Mouse (Mus musculus): Measurements from ENCODE around the gene Gpr180. TPM values are rescaled to one million over a fixed set of nuclear protein-coding genes. Genes with fewer than 3 reads are reported as not detected.
"Not testable (repeated sequence)": the region's sequence is repeated elsewhere in the genome, so short reads cannot be mapped to it uniquely, and the experiment has no call there.

The Gpr180 gene
- polyA plus RNA-seq, 1 experiment from 2014 or later, result 40.3 TPM

DNA sequence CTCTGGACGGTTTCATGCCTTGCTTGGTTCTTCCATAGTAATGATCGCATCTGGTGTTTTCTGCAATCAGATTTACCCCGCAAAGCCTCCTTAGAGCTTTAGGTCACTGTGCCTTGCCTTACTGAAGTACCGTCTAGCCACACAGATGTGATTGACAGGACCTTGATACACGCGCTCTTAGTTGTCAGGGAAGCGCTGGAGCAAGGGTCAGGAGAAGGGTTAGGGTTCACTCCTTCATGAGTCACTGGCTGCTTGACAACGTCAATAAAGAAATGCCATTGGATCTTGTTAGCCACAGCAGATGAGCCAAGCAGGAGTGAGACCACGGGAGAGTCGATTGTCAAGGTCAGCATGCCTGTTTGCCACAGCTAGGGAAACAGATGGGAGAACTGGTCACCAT is 11.6 kb downstream of the Gpr180 start:
- Histone ChIP-seq H3K9me3 (ENCODE audit: control insufficient read depth, low read length) (no peaks in the 10 kb centered on the region), H3K9ac (ENCODE audit: low read length) (no peak overlapping the region), H3K4me1 (replicated peaks; ENCODE audit: control insufficient read depth, insufficient read depth) (no peaks in the 10 kb centered on the region), H3K36me3 (ENCODE audit: control insufficient read depth, insufficient read depth, low read length) (peaks cover 3% of the 10 kb centered on the region; the same call in 1 of the 2 replicates), H3K4me3 (ENCODE audit: low read depth, low read length) (no peak overlapping the region), H3K27me3 (ENCODE audit: control insufficient read depth, insufficient read depth, low read length) (no peaks in the 10 kb centered on the region), H3K27ac (replicated peaks) (no peak overlapping the region), H3K4me2 (replicated peaks; ENCODE audit: low read depth) (no peak overlapping the region)
- ATAC-seq (ENCODE audit: low FRiP score, low TSS enrichment), result no peak
- DNase-seq (ENCODE audit: low spot score), result no peak
- WGBS, result 74% methylated on average over 10 of the region's 10 CpGs
- TF ChIP-seq CTCF (IDR thresholded peaks at IDR 0.05; ENCODE audit: low read depth) (no peak), EP300 (optimal IDR thresholded peaks at IDR 0.05) (no peak)

DNA sequence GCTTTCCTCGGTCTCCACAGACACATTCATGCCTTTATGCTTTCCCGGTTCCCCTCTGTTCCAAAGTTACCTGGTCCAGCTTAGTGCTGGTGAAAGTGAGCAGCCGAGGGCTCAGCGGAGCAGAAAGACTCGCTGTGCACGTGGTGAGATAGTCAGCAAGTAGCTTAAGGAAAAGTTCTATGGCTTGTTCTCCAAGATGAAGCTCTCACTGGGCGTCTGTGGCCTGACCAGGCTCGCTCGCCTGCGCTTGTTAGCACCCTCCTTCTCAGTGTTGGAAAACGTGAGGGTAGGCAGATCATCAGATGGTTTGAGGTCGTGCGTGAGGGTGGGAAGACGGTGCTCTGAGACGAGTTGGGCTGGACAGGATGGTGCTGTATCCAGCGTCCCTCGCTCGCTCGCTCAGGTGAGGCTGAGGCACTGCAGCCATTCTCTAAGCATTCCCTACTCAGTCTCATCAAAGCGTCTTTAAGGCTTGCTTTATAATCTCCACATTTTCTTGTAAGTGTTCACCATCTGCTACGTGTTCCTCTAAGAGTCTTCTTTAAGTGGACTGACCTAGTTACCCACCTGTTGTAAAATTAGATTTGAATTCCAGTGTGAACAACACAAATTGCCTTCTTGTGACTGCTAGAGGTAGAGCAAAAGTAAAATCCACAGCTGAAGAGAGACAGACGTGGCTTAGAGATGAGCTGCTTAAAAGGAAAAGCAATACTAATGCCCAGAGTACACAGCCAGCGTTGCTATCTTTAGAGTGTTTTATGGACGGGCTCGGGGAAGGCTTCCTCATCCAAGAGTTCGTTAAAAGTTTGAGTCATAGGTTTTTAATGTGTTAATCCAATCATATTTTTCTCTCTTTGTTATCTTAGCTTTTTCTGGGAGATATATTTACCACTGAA is 13.9 kb downstream of the Gpr180 start:
- Histone ChIP-seq H3K36me3 (ENCODE audit: control insufficient read depth, insufficient read depth, low read length) (peaks cover 5% of the 10 kb centered on the region; the same call in 1 of the 2 replicates), H3K4me3 (ENCODE audit: low read depth, low read length) (no peak overlapping the region), H3K4me2 (replicated peaks; ENCODE audit: low read depth) (no peak overlapping the region), H3K9ac (ENCODE audit: low read length) (no peak overlapping the region), H3K27ac (replicated peaks) (no peak overlapping the region), H3K27me3 (ENCODE audit: control insufficient read depth, insufficient read depth, low read length) (no peaks in the 10 kb centered on the region), H3K4me1 (replicated peaks; ENCODE audit: control insufficient read depth, insufficient read depth) (no peaks in the 10 kb centered on the region), H3K9me3 (ENCODE audit: control insufficient read depth, low read length) (no peaks in the 10 kb centered on the region)
- WGBS, result 81% methylated on average over 26 of the region's 26 CpGs
- DNase-seq (ENCODE audit: low spot score) (no peak), ATAC-seq (ENCODE audit: low FRiP score, low TSS enrichment) (no peak)
- TF ChIP-seq CTCF (IDR thresholded peaks at IDR 0.05; ENCODE audit: low read depth) (no peak), EP300 (optimal IDR thresholded peaks at IDR 0.05) (no peak)

- no peaks in the 10 kb centered on the region for H3K4me1 ChIP-seq (replicated peaks; ENCODE audit: control insufficient read depth, insufficient read depth)
- 41% methylated on average over 5 of the region's 5 CpGs for WGBS
- TF ChIP-seq EP300 (optimal IDR thresholded peaks at IDR 0.05) (no peak), CTCF (IDR thresholded peaks at IDR 0.05; ENCODE audit: low read depth) (peak; percentile 77)
- no peak for DNase-seq (ENCODE audit: low spot score)
- H3K9ac ChIP-seq (ENCODE audit: low read length), result no peak overlapping the region
- no peaks in the 10 kb centered on the region for H3K27me3 ChIP-seq (ENCODE audit: control insufficient read depth, insufficient read depth, low read length)
- peaks cover 5% of the 10 kb centered on the region; the same call in 1 of the 2 replicates for H3K36me3 ChIP-seq (ENCODE audit: control insufficient read depth, insufficient read depth, low read length)
- H3K4me3 ChIP-seq (ENCODE audit: low read depth, low read length), result no peak overlapping the region
- H3K27ac ChIP-seq (replicated peaks), result no peak overlapping the region
- ATAC-seq (ENCODE audit: low FRiP score, low TSS enrichment), result no peak
- no peak overlapping the region for H3K4me2 ChIP-seq (replicated peaks; ENCODE audit: low read depth)
- H3K9me3 ChIP-seq (ENCODE audit: control insufficient read depth, low read length), result no peaks in the 10 kb centered on the region
Measured at GRCm38 (mm10) chr14:118151651-118152293, 14.8 kb downstream of the Gpr180 start.

GRCm38 (mm10) chr14:118152294-118152651 is 15.3 kb downstream of the Gpr180 start:
- TF ChIP-seq CTCF (IDR thresholded peaks at IDR 0.05; ENCODE audit: low read depth) (no peak), EP300 (optimal IDR thresholded peaks at IDR 0.05) (no peak)
- no peaks in the 10 kb centered on the region for H3K27me3 ChIP-seq (ENCODE audit: control insufficient read depth, insufficient read depth, low read length)
- H3K9ac ChIP-seq (ENCODE audit: low read length), result no peak overlapping the region
- ATAC-seq (ENCODE audit: low FRiP score, low TSS enrichment) (no peak), DNase-seq (ENCODE audit: low spot score) (no peak)
- no peak overlapping the region for H3K4me3 ChIP-seq (ENCODE audit: low read depth, low read length)
- H3K9me3 ChIP-seq (ENCODE audit: control insufficient read depth, low read length), result no peaks in the 10 kb centered on the region
- peaks cover 5% of the 10 kb centered on the region; the same call in 1 of the 2 replicates for H3K36me3 ChIP-seq (ENCODE audit: control insufficient read depth, insufficient read depth, low read length)
- H3K4me2 ChIP-seq (replicated peaks; ENCODE audit: low read depth), result no peak overlapping the region
- H3K27ac ChIP-seq (replicated peaks), result no peak overlapping the region
- no peaks in the 10 kb centered on the region for H3K4me1 ChIP-seq (replicated peaks; ENCODE audit: control insufficient read depth, insufficient read depth)
- WGBS, result 95% methylated on average over 8 of the region's 8 CpGs

- not testable (repeated sequence) for H3K27me3 ChIP-seq (ENCODE audit: control insufficient read depth, insufficient read depth, low read length); H3K4me1 ChIP-seq (replicated peaks; ENCODE audit: control insufficient read depth, insufficient read depth); H3K27ac ChIP-seq (replicated peaks); H3K4me3 ChIP-seq (ENCODE audit: low read depth, low read length); ATAC-seq (ENCODE audit: low FRiP score, low TSS enrichment); H3K4me2 ChIP-seq (replicated peaks; ENCODE audit: low read depth); H3K9ac ChIP-seq (ENCODE audit: low read length); H3K9me3 ChIP-seq (ENCODE audit: control insufficient read depth, low read length); DNase-seq (ENCODE audit: low spot score)
- WGBS, result 93% methylated on average over 16 of the region's 16 CpGs
- H3K36me3 ChIP-seq (ENCODE audit: control insufficient read depth, insufficient read depth, low read length), result peaks cover 11% of the 10 kb centered on the region; the same call in 1 of the 2 replicates
Measured at GRCm38 (mm10) chr14:118156056-118156455, 19.1 kb downstream of the Gpr180 start.

DNA sequence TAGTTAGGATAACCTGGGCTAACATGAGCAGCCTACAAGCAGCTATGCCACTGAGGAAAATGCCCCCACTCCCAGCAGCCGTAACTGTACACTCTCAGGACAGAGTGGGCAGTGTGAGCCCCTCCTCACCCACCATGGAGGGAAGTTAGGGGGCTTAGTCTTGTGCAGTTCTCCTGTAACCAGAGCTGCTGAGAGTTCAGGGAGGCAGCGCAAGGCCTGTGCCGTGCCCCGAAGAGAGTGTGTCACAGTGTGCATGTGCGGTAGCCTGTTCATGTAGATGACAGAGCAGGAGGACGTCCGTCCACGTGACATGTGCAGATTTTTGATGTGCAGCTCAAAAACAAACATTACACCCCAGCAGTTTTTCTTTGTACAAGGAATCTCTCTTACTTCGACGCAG is 19.8 kb downstream of the Gpr180 start:
- no peak overlapping the region for H3K27ac ChIP-seq (replicated peaks)
- DNase-seq (ENCODE audit: low spot score) (no peak), ATAC-seq (ENCODE audit: low FRiP score, low TSS enrichment) (peak; percentile 46; the same call in 1 of the 2 replicates)
- no peak overlapping the region for H3K4me3 ChIP-seq (ENCODE audit: low read depth, low read length)
- H3K9ac ChIP-seq (ENCODE audit: low read length), result no peak overlapping the region
- no peaks in the 10 kb centered on the region for H3K9me3 ChIP-seq (ENCODE audit: control insufficient read depth, low read length)
- H3K36me3 ChIP-seq (ENCODE audit: control insufficient read depth, insufficient read depth, low read length), result peaks cover 11% of the 10 kb centered on the region; the same call in 1 of the 2 replicates
- no peaks in the 10 kb centered on the region for H3K27me3 ChIP-seq (ENCODE audit: control insufficient read depth, insufficient read depth, low read length)
- 79% methylated on average over 10 of the region's 10 CpGs for WGBS
- TF ChIP-seq CTCF (IDR thresholded peaks at IDR 0.05; ENCODE audit: low read depth) (no peak), EP300 (optimal IDR thresholded peaks at IDR 0.05) (no peak)
- no peak overlapping the region for H3K4me2 ChIP-seq (replicated peaks; ENCODE audit: low read depth)
- H3K4me1 ChIP-seq (replicated peaks; ENCODE audit: control insufficient read depth, insufficient read depth), result no peaks in the 10 kb centered on the region
